In genomic region chr5:115187188-115188131, GRCm38 (mm10) we compare ENCODE assay signal across 8 mouse cellular contexts. TPM values are rescaled to one million over a fixed set of nuclear protein-coding genes. Genes with fewer than 3 reads are reported as not detected.
A peak's percentile ranks its signal among the peaks of the same experiment; 100 is the strongest.
DNase-seq lines count a peak whose midpoint lies in the region; ATAC-seq lines count a peak whose summit lies in the region.

No protein-coding gene starts in this region.

- H3K27ac ChIP-seq in intestine, embryonic 14.5 days (ENCODE audit: low read depth): no peak overlapping the region; the same call in 1 of the 2 replicates

- H3K4me2 ChIP-seq in intestine, embryonic 14.5 days (ENCODE audit: low read length): peak overlapping the region; percentile 31

- DNase-seq in adrenal gland, adult (ENCODE audit: inconsistent age in 2 of 2, low spot score in 1 of 2): peak; percentile 93 to 98
- peak; percentile 97 for DNase-seq in embryo, embryonic 10.5 days (ENCODE audit: low spot score)
- DNase-seq in gastrocnemius, postnatal 25 days: peak; percentile 88
- DNase-seq in intestine, embryonic 14.5 days (ENCODE audit: low spot score): peak; percentile 95
- peak; percentile 88 to 93 for DNase-seq in left cerebral cortex, postnatal 10 days (ENCODE audit: extremely low spot score in 1 of 2, low spot score in 2 of 2)
- DNase-seq in right cerebral cortex, postnatal 14 days: peak; percentile 94
- peak; percentile 83 to 94 for DNase-seq in urinary bladder, postnatal 36 days (ENCODE audit: low spot score in 2 of 2)

- intact Hi-C loops in left cerebral cortex, postnatal 10 days (cut with DNase I): no loop called here

- H3K9me3 ChIP-seq in intestine, embryonic 14.5 days (ENCODE audit: control insufficient read depth, low read length): no peaks in the 10 kb centered on the region

- peaks cover 32% of the 10 kb centered on the region for H3K27me3 ChIP-seq in intestine, embryonic 14.5 days (replicated peaks; ENCODE audit: control insufficient read depth, insufficient read depth, low read length)

- H3K36me3 ChIP-seq in intestine, embryonic 14.5 days (ENCODE audit: control insufficient read depth, insufficient read depth, low read length): no peaks in the 10 kb centered on the region

- no peak overlapping the region for H3K9ac ChIP-seq in intestine, embryonic 14.5 days (ENCODE audit: low read length)

- H3K4me3 ChIP-seq in intestine, embryonic 14.5 days (ENCODE audit: low read depth, low read length): no peak overlapping the region

- H3K4me1 ChIP-seq in intestine, embryonic 14.5 days (replicated peaks; ENCODE audit: control insufficient read depth, insufficient read depth, low read length): peaks cover 10% of the 10 kb centered on the region; the same call in 1 of the 2 replicates

- peak; percentile 79 for ATAC-seq in intestine, embryonic 14.5 days (replicated peaks; ENCODE audit: low FRiP score, low TSS enrichment, low read depth)
- ATAC-seq in megakaryocyte-erythroid progenitor cell, adult 5-6 weeks (replicated peaks; ENCODE audit: low FRiP score, low TSS enrichment, poor library complexity, severe bottlenecking): peak; percentile 77

- 25% methylated on average over 26 of the region's 26 CpGs for WGBS in intestine, embryonic 14.5 days

RNA-seq across cellular contexts. Expression of gene Cabp1, which starts 6.7 kb away (rescaled TPM):
- 1 to 10 TPM; 1.6 TPM for total RNA-seq in gastrocnemius, postnatal 25 days (2021)
- 1.2 and 1.3 TPM in 2 replicates for polyA plus RNA-seq in intestine, embryonic 14.5 days (2014; fragmentation: Nextera tagmentation; extraction: Ambion mirVana)
- total RNA-seq in left cerebral cortex, postnatal 10 days (2021): 100 to 1,000 TPM; 109 to 111 TPM
- total RNA-seq in megakaryocyte-erythroid progenitor cell, adult 5-6 weeks (2014; fragmentation: Nextera tagmentation): not detected in 2 replicates
- not detected in 2 replicates for total RNA-seq in megakaryocyte-erythroid progenitor cell, adult 5-6 weeks (2017)

RNA-seq across cellular contexts. Expression of gene Mlec, which starts 29.5 kb away (rescaled TPM):
- 100 to 1,000 TPM; 156 to 196 TPM for total RNA-seq in gastrocnemius, postnatal 25 days (2021)
- polyA plus RNA-seq in intestine, embryonic 14.5 days (2014; fragmentation: Nextera tagmentation; extraction: Ambion mirVana): 70.5 and 71.6 TPM in 2 replicates
- total RNA-seq in left cerebral cortex, postnatal 10 days (2021): 10 to 100 TPM; 68.0 to 72.3 TPM
- total RNA-seq in megakaryocyte-erythroid progenitor cell, adult 5-6 weeks (2014; fragmentation: Nextera tagmentation): 86.1 and 86.4 TPM in 2 replicates
- 101 and 113 TPM in 2 replicates for total RNA-seq in megakaryocyte-erythroid progenitor cell, adult 5-6 weeks (2017)

RNA-seq across cellular contexts. Expression of gene Pop5, which starts 48.2 kb away (rescaled TPM):
- 10 to 100 TPM; 29.2 to 30.7 TPM for total RNA-seq in gastrocnemius, postnatal 25 days (2021)
- 134 and 140 TPM in 2 replicates for polyA plus RNA-seq in intestine, embryonic 14.5 days (2014; fragmentation: Nextera tagmentation; extraction: Ambion mirVana)
- total RNA-seq in left cerebral cortex, postnatal 10 days (2021): 10 to 100 TPM; 35.5 to 35.7 TPM
- total RNA-seq in megakaryocyte-erythroid progenitor cell, adult 5-6 weeks (2014; fragmentation: Nextera tagmentation): 130 and 136 TPM in 2 replicates
- 69.1 and 154 TPM in 2 replicates for total RNA-seq in megakaryocyte-erythroid progenitor cell, adult 5-6 weeks (2017)

RNA-seq across cellular contexts. Expression of gene Unc119b, which starts 52.7 kb away (rescaled TPM):
- 10 to 100 TPM; 10.2 to 12.9 TPM for total RNA-seq in gastrocnemius, postnatal 25 days (2021)
- 30.6 and 31.0 TPM in 2 replicates for polyA plus RNA-seq in intestine, embryonic 14.5 days (2014; fragmentation: Nextera tagmentation; extraction: Ambion mirVana)
- 10 to 100 TPM; 22.5 to 27.2 TPM for total RNA-seq in left cerebral cortex, postnatal 10 days (2021)
- total RNA-seq in megakaryocyte-erythroid progenitor cell, adult 5-6 weeks (2014; fragmentation: Nextera tagmentation): 13.8 and 15.5 TPM in 2 replicates
- total RNA-seq in megakaryocyte-erythroid progenitor cell, adult 5-6 weeks (2017): 7.1 and 12.7 TPM in 2 replicates

Comparison
In these comparisons a context has a peak if more than half of its experiments do, and no peak if none do; other contexts are left out.
1. RNA of gene Cabp1, which starts 6.7 kb away (total RNA-seq): 109 to 111 TPM in left cerebral cortex, postnatal 10 days; 1.6 TPM in gastrocnemius, postnatal 25 days and not detected in megakaryocyte-erythroid progenitor cell, adult 5-6 weeks; every median in the first group is over 10 times any median in the second.
2. Peak in every context shown above with its lines, with median percentiles within 50 percentile points of each other: DNase-seq.